Mouse (Mus musculus) hindbrain, postnatal 0 days (tissue): ENCODE results near the gene Stau1. TPM values are rescaled to one million over a fixed set of nuclear protein-coding genes. Genes with fewer than 3 reads are reported as not detected.
A peak's percentile ranks its signal among the peaks of the same experiment; 100 is the strongest.

ENCODE experiments used
- ATAC-seq: fragments of 200-750 bp; cut with Nextera tagmentation; 2 replicates; pipeline ENCODE4 v1.8.0; 2017; ENCODE audit warnings: mild to moderate bottlenecking, moderate TSS enrichment, moderate library complexity
- DNase-seq: peaks from one replicate; pipeline ENCODE4 v3.0.0-alpha.2; 2015; ENCODE audit warnings: low spot score
- H3K27ac ChIP-seq: fragments of 300-500 bp; sonication (generic); 2 replicates; pipeline ENCODE4 v1.5.1; 2014; ENCODE audit warnings: mild to moderate bottlenecking
- H3K27me3 ChIP-seq: fragments of 300-500 bp; sonication (generic); 2 replicates; pipeline ENCODE4 v1.6.1; 2014; ENCODE audit warnings: low read length, mixed read lengths; ENCODE audit not compliant: insufficient read depth
- H3K36me3 ChIP-seq: fragments of 300-500 bp; sonication (generic); 2 replicates; pipeline ENCODE4 v1.6.1; 2014; ENCODE audit warnings: low read length, mixed read lengths; ENCODE audit not compliant: insufficient read depth
- H3K4me1 ChIP-seq: fragments of 300-500 bp; sonication (generic); 2 replicates; pipeline ENCODE4 v1.6.1; 2014; ENCODE audit warnings: antibody characterized with exemption, low read length, mixed read lengths; ENCODE audit not compliant: insufficient read depth
- H3K4me2 ChIP-seq: fragments of 300-500 bp; sonication (generic); 2 replicates; pipeline ENCODE4 v1.6.1; 2014; ENCODE audit warnings: low read depth, mild to moderate bottlenecking, low read length, moderate library complexity, mixed read lengths
- H3K4me3 ChIP-seq: fragments of 300-500 bp; sonication (generic); 2 replicates; pipeline ENCODE4 v1.5.1; 2014; ENCODE audit warnings: low read length
- H3K9ac ChIP-seq: fragments of 300-500 bp; sonication (generic); replicated peaks from 2 replicates; pipeline ENCODE4 v1.6.1; 2014; ENCODE audit warnings: mild to moderate bottlenecking, low read length, moderate library complexity, mixed read lengths
- H3K9me3 ChIP-seq: fragments of 300-500 bp; sonication (generic); 2 replicates; pipeline ENCODE4 v1.6.1; 2016; ENCODE audit warnings: low read length, mixed read lengths
- CTCF ChIP-seq: IDR thresholded peaks from 2 replicates; pipeline ENCODE4 v1.5.1; 2016; ENCODE audit warnings: antibody characterized with exemption, control low read depth, low read depth
- WGBS: fragments of 180-500 bp; shearing (Covaris S2); extraction: QIAGEN DNeasy Blood & Tissue Kit; methylation state at CpG from one replicate; pipeline ENCODE4 v1.1.7; 2014; 5-methylcytosine and 5-hydroxymethylcytosine counted together
- polyA plus RNA-seq: library from polyadenylated mRNA; unstranded; fragments of >200 nt; fragmentation: Nextera tagmentation; extraction: Ambion mirVana; gene quantifications from 2 replicates; pipeline ENCODE4 v1.2.1, GENCODE M21; 2015
- total RNA-seq: library from RNA; depleted of rRNA; stranded (reverse); fragments of >200 nt; gene quantifications from 2 replicates; pipeline ENCODE4 v1.2.3, GENCODE M21; 2014

The Stau1 gene
- total and polyA plus RNA-seq, 2 experiments from 2014 or later: 37.9 to 86.0 TPM

- no peak overlapping the region for H3K4me2 ChIP-seq
- H3K27me3 ChIP-seq: no peaks in the 10 kb centered on the region
Observed at GRCm38 (mm10) chr2:166948936-166949335, 47.2 kb downstream of the Stau1 start.

GRCm38 (mm10) chr2:166948246-166948645 lies 47.9 kb downstream of the Stau1 start:
- H3K27ac ChIP-seq: no peak overlapping the region
- no peak overlapping the region for H3K4me2 ChIP-seq
- peaks cover 75% of the 10 kb centered on the region for H3K36me3 ChIP-seq
- no peaks in the 10 kb centered on the region for H3K27me3 ChIP-seq
- TF ChIP-seq CTCF: no peak
- no peak for ATAC-seq
- no peak for DNase-seq
- WGBS: 80% methylated on average over 1 of the region's 1 CpGs
- no peaks in the 10 kb centered on the region for H3K4me1 ChIP-seq
- no peaks in the 10 kb centered on the region for H3K9me3 ChIP-seq
- no peak overlapping the region for H3K9ac ChIP-seq
- no peak overlapping the region for H3K4me3 ChIP-seq

More at GRCm38 (mm10) chr2:166948936-166949335, 47.2 kb downstream of the Stau1 start:
- DNase-seq: no peak
- no peak for ATAC-seq
- no peaks in the 10 kb centered on the region for H3K4me1 ChIP-seq
- TF ChIP-seq CTCF: no peak
- H3K4me3 ChIP-seq: no peak overlapping the region
- H3K36me3 ChIP-seq: peaks cover 75% of the 10 kb centered on the region
- whole genome bisulfite sequencing: 88% methylated on average over 10 of the region's 10 CpGs
- H3K9me3 ChIP-seq: no peaks in the 10 kb centered on the region
- H3K27ac ChIP-seq: no peak overlapping the region
- no peak overlapping the region for H3K9ac ChIP-seq

DNA sequence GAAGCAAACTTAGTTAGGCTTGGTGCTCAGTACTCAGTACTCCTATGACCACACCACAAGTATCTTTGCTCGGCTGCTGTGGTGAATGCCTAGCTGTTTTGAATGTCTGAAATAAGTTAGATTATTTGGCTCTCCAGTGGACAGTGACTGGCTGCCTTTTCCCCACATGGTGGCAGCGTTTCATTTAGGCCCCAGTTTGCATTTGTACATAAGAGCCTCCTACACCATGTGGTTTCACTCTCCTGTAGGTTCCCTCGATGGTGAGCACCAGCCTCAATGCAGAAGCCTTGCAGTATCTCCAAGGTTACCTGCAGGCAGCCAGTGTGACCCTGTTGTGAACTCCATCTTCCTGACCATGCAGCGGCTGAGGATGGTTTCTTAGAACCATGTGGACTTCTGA lies 50.6 kb downstream of the Stau1 start:
- WGBS: 53% methylated on average over 4 of the region's 4 CpGs
- peaks cover 76% of the 10 kb centered on the region for H3K36me3 ChIP-seq
- DNase-seq: peak; percentile 42

GRCm38 (mm10) chr2:166944346-166944745 lies 51.8 kb downstream of the Stau1 start:
- no peak overlapping the region for H3K9ac ChIP-seq
- no peak overlapping the region for H3K4me3 ChIP-seq
- DNase-seq (no peak), ATAC-seq (no peak)
- WGBS: 76% methylated on average over 1 of the region's 1 CpGs
- H3K9me3 ChIP-seq: no peaks in the 10 kb centered on the region
- H3K36me3 ChIP-seq: peaks cover 70% of the 10 kb centered on the region
- TF ChIP-seq CTCF: no peak
- no peak overlapping the region for H3K4me2 ChIP-seq
- no peak overlapping the region for H3K27ac ChIP-seq
- no peaks in the 10 kb centered on the region for H3K4me1 ChIP-seq
- no peaks in the 10 kb centered on the region for H3K27me3 ChIP-seq

More for the DNA sequence above, 50.6 kb downstream of the Stau1 start:
- Histone ChIP-seq H3K4me3 (no peak overlapping the region), H3K9ac (no peak overlapping the region), H3K4me1 (no peaks in the 10 kb centered on the region), H3K27me3 (no peaks in the 10 kb centered on the region), H3K4me2 (no peak overlapping the region), H3K27ac (no peak overlapping the region), H3K9me3 (no peaks in the 10 kb centered on the region)
- ATAC-seq: no peak
- TF ChIP-seq CTCF: peak; percentile 60

DNA sequence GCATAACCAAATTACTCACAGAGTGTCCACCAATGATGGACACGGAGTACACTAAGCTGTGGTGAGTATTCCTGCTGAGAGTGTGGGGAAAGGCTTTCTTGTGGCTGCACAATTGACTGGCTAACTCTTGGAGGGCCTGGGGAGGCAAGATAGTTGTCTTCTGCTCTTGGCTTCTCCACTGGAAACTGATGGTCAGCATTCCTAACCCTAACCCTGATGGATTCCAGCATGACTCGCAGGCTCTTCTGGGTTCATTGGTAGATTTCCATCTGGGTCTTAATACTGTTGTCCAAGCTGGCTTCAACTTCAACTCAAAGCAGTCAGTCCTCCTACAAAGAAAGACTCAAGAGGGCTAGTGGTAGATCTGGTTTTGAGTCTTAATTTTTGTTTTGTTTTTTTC lies 53.0 kb downstream of the Stau1 start:
- no peaks in the 10 kb centered on the region for H3K27me3 ChIP-seq
- 85% methylated on average over 2 of the region's 2 CpGs for WGBS
- ATAC-seq (no peak), DNase-seq (no peak)
- H3K4me3 ChIP-seq: no peak overlapping the region
- peaks cover 63% of the 10 kb centered on the region for H3K36me3 ChIP-seq
- H3K4me1 ChIP-seq: no peaks in the 10 kb centered on the region
- TF ChIP-seq CTCF: no peak
- H3K9me3 ChIP-seq: no peaks in the 10 kb centered on the region
- H3K9ac ChIP-seq: no peak overlapping the region
- H3K4me2 ChIP-seq: no peak overlapping the region
- H3K27ac ChIP-seq: no peak overlapping the region

DNA sequence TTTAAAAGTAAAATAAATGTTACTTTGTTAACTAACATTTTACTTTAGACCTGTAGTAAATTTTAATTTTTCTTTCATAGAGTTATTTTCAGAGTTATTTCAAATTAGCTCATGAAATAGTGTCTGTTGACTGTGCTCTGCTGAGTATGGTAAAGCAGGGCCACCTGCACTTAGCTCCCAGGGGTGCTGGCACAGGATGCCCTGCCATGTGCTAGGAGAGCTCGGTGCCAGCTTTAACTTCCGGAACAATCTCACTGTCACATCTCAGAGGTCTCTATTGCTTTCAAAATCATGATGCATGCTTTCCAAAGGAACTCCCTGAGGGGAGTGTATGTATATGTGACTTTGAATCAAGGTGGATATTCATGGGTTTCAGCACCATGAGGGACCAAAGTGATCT lies 59.9 kb downstream of the Stau1 start:
- TF ChIP-seq CTCF: no peak
- DNase-seq (no peak), ATAC-seq (no peak)
- Histone ChIP-seq H3K9me3 (no peaks in the 10 kb centered on the region), H3K9ac (no peak overlapping the region), H3K4me1 (no peaks in the 10 kb centered on the region), H3K36me3 (peaks cover 51% of the 10 kb centered on the region; the same call in 1 of the 2 replicates), H3K4me3 (no peak overlapping the region), H3K27me3 (no peaks in the 10 kb centered on the region), H3K27ac (no peak overlapping the region), H3K4me2 (no peak overlapping the region)
- WGBS: 60% methylated on average over 2 of the region's 2 CpGs

- no peak overlapping the region for H3K9ac ChIP-seq
- H3K9me3 ChIP-seq: no peaks in the 10 kb centered on the region
- no peak overlapping the region for H3K4me2 ChIP-seq
- H3K27ac ChIP-seq: no peak overlapping the region
- no peaks in the 10 kb centered on the region for H3K4me1 ChIP-seq
- TF ChIP-seq CTCF: no peak
- DNase-seq: no peak
- no peak for ATAC-seq
- H3K27me3 ChIP-seq: no peaks in the 10 kb centered on the region
- no peak overlapping the region for H3K4me3 ChIP-seq
- 92% methylated on average over 7 of the region's 7 CpGs for WGBS
- peaks cover 50% of the 10 kb centered on the region; the same call in 1 of the 2 replicates for H3K36me3 ChIP-seq
Observed at GRCm38 (mm10) chr2:166935582-166935981, 60.5 kb downstream of the Stau1 start.
